Mouse (Mus musculus) stomach, postnatal 0 days (tissue): ENCODE results near the gene Samhd1. TPM values are rescaled to one million over a fixed set of nuclear protein-coding genes. Genes with fewer than 3 reads are reported as not detected.
A peak's percentile ranks its signal among the peaks of the same experiment; 100 is the strongest.

Experiments used
- ATAC-seq: fragments of 200-750 bp; cut with Nextera tagmentation; 2 replicates; pipeline ENCODE4 v1.8.0; 2017; ENCODE audit not compliant: low FRiP score, low TSS enrichment
- DNase-seq: peaks from one replicate; pipeline ENCODE4 v3.0.0-alpha.2; 2016; ENCODE audit warnings: low spot score
- H3K27ac ChIP-seq: fragments of 300-500 bp; sonication (generic); replicated peaks from 2 replicates; pipeline ENCODE4 v1.5.1; 2014; ENCODE audit warnings: mild to moderate bottlenecking, control low read depth
- H3K27me3 ChIP-seq: fragments of 300-500 bp; sonication (generic); 2 replicates; pipeline ENCODE4 v1.6.1; 2014; ENCODE audit warnings: low read length; ENCODE audit not compliant: control insufficient read depth, insufficient read depth
- H3K36me3 ChIP-seq: fragments of 300-500 bp; sonication (generic); 2 replicates; pipeline ENCODE4 v1.6.1; 2014; ENCODE audit warnings: low read length, mixed read lengths; ENCODE audit not compliant: control insufficient read depth, insufficient read depth
- H3K4me1 ChIP-seq: fragments of 300-500 bp; sonication (generic); replicated peaks from 2 replicates; pipeline ENCODE4 v1.6.1; 2014; ENCODE audit warnings: antibody characterized with exemption; ENCODE audit not compliant: control insufficient read depth, insufficient read depth
- H3K4me2 ChIP-seq: fragments of 300-500 bp; sonication (generic); replicated peaks from 2 replicates; pipeline ENCODE4 v1.6.1; 2014; ENCODE audit warnings: low read depth, mild to moderate bottlenecking, control low read depth, moderate library complexity
- H3K4me3 ChIP-seq: fragments of 300-500 bp; sonication (generic); 2 replicates; pipeline ENCODE4 v1.5.1; 2014; ENCODE audit warnings: low read depth, low read length, control low read depth
- H3K9ac ChIP-seq: fragments of 300-500 bp; sonication (generic); 2 replicates; pipeline ENCODE4 v1.6.1; 2014; ENCODE audit warnings: mild to moderate bottlenecking, low read length, control low read depth, mixed read lengths
- H3K9me3 ChIP-seq: fragments of 300-500 bp; sonication (generic); 2 replicates; pipeline ENCODE4 v1.6.1; 2016; ENCODE audit warnings: low read length; ENCODE audit not compliant: control insufficient read depth
- CTCF ChIP-seq: IDR thresholded peaks from 2 replicates; pipeline ENCODE4 v1.5.1; 2016; ENCODE audit warnings: antibody characterized with exemption, low read depth, mild to moderate bottlenecking, moderate library complexity
- EP300 ChIP-seq: optimal IDR thresholded peaks from 2 replicates; pipeline ENCODE3; 2016; ENCODE audit warnings: antibody characterized with exemption
- WGBS: fragments of 180-500 bp; shearing (Covaris S2); extraction: QIAGEN DNeasy Blood & Tissue Kit; methylation state at CpG from one replicate; pipeline ENCODE4 v1.1.7; 2014; 5-methylcytosine and 5-hydroxymethylcytosine counted together
- polyA plus RNA-seq: library from polyadenylated mRNA; unstranded; fragments of >200 nt; fragmentation: Nextera tagmentation; extraction: Ambion mirVana; gene quantifications from 2 replicates; pipeline ENCODE4 v1.2.1, GENCODE M21; 2015

Gene Samhd1
- polyA plus RNA-seq, 1 experiment from 2014 or later, result 17.4 TPM

DNA sequence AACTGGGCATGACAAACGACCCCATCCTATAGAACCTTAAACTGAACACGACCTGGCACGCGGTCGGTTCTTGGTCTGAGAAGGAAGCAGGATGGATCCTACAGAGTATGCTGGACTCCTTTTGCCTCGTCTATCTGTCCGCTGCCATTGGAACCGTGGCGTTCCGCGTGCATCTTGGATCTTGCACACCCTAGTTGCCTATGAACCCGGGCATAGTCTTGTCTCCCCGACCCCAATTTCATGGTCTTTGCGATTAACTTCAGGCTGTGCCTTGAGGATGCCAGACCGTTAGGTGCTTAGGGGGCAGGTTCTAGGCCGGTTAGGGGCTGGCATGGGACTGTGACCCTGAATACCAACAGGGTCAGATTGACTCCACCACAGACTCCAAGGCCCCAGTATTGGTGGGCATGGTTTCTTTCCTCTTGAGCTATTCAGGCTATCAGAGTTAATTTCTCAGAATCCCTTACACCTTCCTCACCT is 55.3 kb downstream of the Samhd1 start:
- DNase-seq (no peak), ATAC-seq (no peak)
- TF ChIP-seq CTCF, result 0 out of 2 replicates have a peak, but pooled peaks have one; percentile 1
- TF ChIP-seq EP300, result no peak
- Histone ChIP-seq H3K9me3 (no peaks in the 10 kb centered on the region), H3K4me2 (peak overlapping the region; percentile 76), H3K4me3 (peak overlapping the region; percentile 79), H3K9ac (peak overlapping the region; percentile 86), H3K27me3 (no peaks in the 10 kb centered on the region), H3K27ac (peak overlapping the region; percentile 92), H3K36me3 (peaks cover 2% of the 10 kb centered on the region; the same call in 1 of the 2 replicates), H3K4me1 (peaks cover 10% of the 10 kb centered on the region)
- WGBS, result 11% methylated on average over 16 of the region's 16 CpGs

DNA sequence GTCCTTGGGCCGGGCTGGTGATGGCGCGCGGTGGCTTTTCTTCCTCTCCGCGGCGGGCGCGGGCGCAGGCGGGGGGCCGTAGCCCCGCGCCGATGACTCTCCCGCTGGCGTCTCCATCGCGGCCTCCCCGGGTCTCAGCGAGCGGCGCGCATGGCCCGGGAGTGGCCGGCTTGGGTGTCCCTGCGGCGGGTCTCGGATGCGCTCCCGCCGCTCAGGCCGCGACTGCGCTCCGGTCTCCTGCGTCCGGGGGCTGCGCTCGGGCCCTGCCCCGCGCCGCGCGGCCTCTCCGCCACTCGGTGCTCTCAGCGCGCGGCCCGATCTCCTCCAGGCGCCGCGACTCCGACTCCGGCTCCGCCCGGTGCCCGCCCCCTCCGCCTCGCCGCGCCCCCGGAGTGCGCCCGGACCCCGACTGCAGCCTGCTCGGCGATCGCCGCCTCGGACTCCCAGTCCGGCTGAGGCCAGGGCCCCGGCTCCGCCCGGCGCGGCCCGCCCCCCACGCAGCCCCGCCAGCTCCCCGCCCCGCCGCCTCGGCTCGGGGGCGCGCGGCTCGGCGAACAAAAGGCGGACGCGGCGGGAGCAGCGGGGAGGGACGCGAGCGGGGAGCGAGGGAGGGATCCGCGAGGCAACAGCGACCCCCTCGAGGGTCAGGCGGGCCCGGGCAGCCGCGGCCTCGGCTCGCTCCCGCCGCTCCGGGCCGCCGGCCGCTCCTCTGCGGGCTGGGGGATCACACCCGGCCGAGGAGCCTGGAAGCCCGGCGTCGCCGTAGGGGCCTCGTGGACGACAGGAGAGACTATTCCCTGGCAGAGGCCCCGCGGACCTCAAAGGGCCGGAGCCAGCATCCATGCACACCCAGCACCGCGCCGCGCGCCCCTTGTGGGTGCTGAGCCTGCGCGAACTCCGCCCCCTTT is 56.0 kb downstream of the Samhd1 start, which contains the start of gene Soga1:
Gene Soga1 (minus strand): TSS at position 462 of the 908 bp plus-strand sequence.
- no peaks in the 10 kb centered on the region for H3K9me3 ChIP-seq
- peaks cover 12% of the 10 kb centered on the region for H3K4me1 ChIP-seq
- TF ChIP-seq EP300 (no peak), CTCF (peak; percentile 48; the same call in 1 of the 2 replicates)
- peak; percentile 74 for DNase-seq
- peak within 1 kb of the TSS; percentile 86 for H3K9ac ChIP-seq
- WGBS, result under 1% methylated on average over 91 of the region's 136 CpGs
- H3K36me3 ChIP-seq, result peaks cover 2% of the 10 kb centered on the region; the same call in 1 of the 2 replicates
- no peaks in the 10 kb centered on the region for H3K27me3 ChIP-seq
- peak within 1 kb of the TSS; percentile 76 for H3K4me2 ChIP-seq
- ATAC-seq, result peak; percentile 82
- peak within 1 kb of the TSS; percentile 92 for H3K27ac ChIP-seq
- H3K4me3 ChIP-seq, result peak within 1 kb of the TSS; percentile 79

GRCm38 (mm10) chr2:157078059-157078792 is 56.8 kb downstream of the Samhd1 start:
- Histone ChIP-seq H3K4me3 (peak overlapping the region; percentile 79), H3K27me3 (no peaks in the 10 kb centered on the region), H3K27ac (peak overlapping the region; percentile 92), H3K9ac (peak overlapping the region; percentile 86), H3K4me2 (peak overlapping the region; percentile 76), H3K4me1 (peaks cover 14% of the 10 kb centered on the region), H3K36me3 (peaks cover 2% of the 10 kb centered on the region; the same call in 1 of the 2 replicates), H3K9me3 (no peaks in the 10 kb centered on the region)
- under 1% methylated on average over 64 of the region's 79 CpGs for WGBS
- no peak for TF ChIP-seq EP300
- no peak for TF ChIP-seq CTCF
- peak; percentile 35 for DNase-seq
- peak; percentile 7; the same call in 1 of the 2 replicates for ATAC-seq

DNA sequence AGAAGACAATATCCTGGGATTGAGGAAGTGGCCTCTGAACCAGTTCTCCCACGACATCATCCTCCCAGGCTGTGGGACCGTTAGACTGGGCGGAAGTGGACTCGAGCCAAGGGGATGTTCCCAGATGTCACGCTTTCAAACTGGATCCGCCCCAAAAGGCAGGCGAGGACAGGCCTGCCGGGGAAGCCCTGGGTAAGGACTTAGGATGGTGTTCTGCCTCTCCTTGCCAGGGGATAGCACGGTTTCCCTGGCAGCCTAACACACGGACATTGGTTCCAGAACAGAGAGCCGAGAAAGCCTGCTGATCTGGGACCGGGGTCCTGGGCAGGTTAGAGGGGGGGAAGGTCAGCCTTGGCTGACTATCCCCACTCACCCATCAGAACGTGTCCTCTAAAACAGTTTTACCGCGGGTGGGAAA is 57.4 kb downstream of the Samhd1 start:
- Histone ChIP-seq H3K36me3 (peaks cover 2% of the 10 kb centered on the region; the same call in 1 of the 2 replicates), H3K4me2 (peak overlapping the region; percentile 76), H3K4me3 (peak overlapping the region; percentile 79), H3K4me1 (peaks cover 18% of the 10 kb centered on the region), H3K9me3 (no peaks in the 10 kb centered on the region), H3K27ac (peak overlapping the region; percentile 92), H3K9ac (peak overlapping the region; percentile 86), H3K27me3 (no peaks in the 10 kb centered on the region)
- peak; percentile 27; the same call in 1 of the 2 replicates for ATAC-seq
- no peak for TF ChIP-seq CTCF
- 7% methylated on average over 15 of the region's 15 CpGs for WGBS
- DNase-seq, result peak; percentile 60

DNA sequence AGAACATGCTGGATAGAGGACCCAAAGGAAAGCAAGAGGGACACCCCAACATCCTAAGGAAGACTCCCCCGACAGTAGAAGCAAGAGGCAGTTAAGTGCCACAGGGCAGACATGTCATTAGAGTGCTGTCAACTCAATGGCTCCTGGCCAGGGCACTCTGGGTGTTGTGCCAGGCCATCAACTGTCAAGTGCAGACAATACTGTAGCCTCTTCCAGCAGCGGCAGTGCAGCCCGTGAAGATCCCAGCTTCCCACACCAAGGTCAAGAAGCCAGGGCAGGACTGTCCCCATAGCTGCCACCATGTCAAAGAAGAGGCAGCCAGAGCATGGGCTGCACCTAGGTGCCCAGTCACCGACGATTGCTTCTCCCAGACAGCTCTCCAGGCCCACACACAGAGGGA is 57.9 kb downstream of the Samhd1 start:
- Histone ChIP-seq H3K4me1 (peaks cover 23% of the 10 kb centered on the region), H3K4me3 (peak overlapping the region; percentile 79), H3K27ac (peak overlapping the region; percentile 92), H3K9me3 (no peaks in the 10 kb centered on the region), H3K9ac (peak overlapping the region; percentile 86), H3K27me3 (no peaks in the 10 kb centered on the region), H3K4me2 (peak overlapping the region; percentile 76), H3K36me3 (peaks cover 2% of the 10 kb centered on the region; the same call in 1 of the 2 replicates)
- TF ChIP-seq CTCF, result no peak
- no peak for TF ChIP-seq EP300
- DNase-seq (no peak), ATAC-seq (no peak)
- WGBS, result 25% methylated on average over 5 of the region's 5 CpGs
